Mouse (Mus musculus) B cell, adult 2 months (primary cell): Measurements from ENCODE around the gene Tnfsfm13.
A peak's percentile ranks its signal among the peaks of the same experiment; 100 is the strongest.

Source experiments
- DNase-seq, 2 experiments: peaks; one replicate each; pipeline ENCODE4 v3.0.0; 2022

The Tnfsfm13 gene

DNA sequence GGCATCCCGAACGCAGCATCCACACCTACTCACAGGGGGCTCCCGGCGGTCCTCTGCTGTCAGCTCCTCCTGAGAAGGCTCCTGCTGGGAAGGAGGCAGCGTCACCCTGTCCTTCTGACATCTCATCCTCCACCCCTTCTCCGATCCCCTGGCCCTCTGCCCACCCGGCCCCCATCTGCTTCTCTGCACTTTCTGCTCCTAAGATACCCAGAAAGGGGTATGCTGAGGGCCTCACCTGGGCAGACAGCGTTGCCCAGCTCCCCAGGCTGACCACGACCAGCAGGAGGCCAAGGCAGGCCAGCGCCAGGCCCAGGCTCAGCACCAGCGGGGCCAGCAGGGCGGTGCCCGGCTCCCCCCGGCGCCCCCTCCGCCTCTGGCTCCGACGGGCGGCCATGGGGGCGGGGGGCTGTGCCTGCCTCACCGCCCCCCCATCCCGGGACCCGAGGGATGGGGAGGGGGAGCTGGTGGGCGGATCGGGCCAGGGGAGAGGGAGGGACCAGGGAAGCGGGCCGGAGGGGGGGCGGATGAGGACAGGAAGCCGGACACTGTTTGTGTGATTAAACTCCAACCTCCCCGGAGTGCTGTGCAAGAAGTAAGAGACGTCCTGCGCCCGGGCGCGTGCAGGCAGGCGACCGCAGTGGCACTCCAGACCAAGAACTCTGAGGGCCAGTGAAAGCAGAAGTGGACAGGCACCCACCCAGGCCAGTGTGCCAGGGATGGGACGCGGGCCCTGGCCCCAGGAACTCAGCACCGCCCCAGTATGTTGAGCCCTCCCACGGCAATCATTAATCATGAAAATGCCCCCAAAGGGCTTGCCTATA is at the start of gene Tnfsfm13, which contains the start of gene Tnfsf12:
Gene Tnfsfm13 (minus strand): TSS at position 738 of the 821 bp plus-strand sequence.
Gene Tnfsf12 (minus strand): TSS at position 489 of the 821 bp plus-strand sequence.
- peak in 1 of 2 experiments; percentile 9 for DNase-seq

DNA sequence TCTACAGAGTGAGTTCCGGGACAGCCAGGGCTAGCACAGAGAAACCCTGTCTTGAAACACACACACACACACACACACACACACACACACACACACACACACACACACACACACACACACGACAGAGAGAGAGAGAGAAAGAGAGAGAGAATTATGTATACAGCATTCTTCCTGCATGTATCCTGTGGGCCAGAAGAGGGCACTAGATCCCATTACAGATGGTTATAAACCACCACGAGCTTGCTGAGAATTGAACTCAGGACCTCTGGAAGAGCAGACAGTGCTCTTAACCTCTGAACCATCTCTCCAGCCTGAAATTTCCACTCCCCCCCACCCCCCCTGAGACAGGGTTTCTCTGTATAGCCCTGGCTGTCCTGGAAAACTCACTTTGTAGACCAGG is 35.5 kb upstream of the Tnfsfm13 start:
- peak; percentile 16 to 28 for DNase-seq

DNA sequence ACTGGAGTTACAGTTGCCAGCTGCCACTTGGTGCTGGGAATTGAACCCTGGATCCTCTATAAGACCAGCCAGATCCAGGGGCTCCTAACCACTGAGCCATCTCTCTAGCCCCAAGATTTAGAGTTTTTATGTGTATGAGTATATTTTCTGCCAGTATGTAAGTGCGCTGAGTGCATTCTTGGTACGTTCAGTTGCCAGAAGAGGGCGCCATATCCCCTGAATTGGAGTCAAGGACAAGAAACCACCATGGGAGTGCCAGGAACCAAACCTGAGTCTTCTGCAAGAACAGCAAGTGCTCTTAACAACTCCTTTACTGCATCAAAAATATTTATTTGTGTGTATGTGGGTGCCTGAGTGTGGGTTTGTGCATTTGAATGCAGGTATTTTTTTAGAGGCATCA is 33.2 kb upstream of the Tnfsfm13 start:
- peak; percentile 81 to 83 for DNase-seq

DNA sequence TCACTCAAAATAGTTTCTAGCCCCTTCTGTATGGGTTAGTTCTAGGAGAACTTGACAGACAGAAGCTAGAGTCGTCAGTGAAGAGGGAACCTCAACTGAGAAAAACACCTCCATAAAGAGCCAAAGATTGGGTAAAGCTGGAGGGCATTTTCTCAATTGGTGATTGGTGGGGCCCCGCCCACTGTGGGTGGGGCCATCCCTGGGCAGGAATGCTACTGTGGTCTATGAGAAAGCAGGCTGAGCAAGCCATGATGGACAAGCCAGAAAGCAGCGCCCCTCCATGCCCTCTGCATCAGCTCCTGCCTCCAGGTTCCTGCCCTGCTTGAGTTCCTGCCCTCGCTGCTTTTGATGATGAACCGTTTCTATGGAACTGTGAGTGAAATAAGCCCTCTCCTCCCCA is 30.1 kb upstream of the Tnfsfm13 start:
- no peak for DNase-seq

DNA sequence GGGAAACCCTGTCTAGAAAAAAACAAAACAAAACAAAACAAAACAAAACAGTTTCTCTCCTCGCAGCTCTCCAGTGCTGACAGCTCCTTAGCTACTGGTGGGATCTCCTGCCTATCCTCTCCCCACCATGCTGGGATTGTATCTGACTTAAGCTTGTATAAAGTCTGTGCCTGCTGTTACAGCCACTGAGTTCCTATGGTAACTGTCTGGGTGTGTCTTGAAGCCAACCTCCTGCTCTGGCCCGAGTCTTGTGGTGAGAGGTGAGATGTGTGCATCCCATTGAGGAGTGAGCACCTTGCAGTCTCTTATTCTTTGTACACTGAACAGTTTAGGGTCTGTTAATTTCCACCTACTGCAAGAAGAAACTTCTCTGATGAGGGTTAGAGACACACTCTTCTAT is 27.2 kb upstream of the Tnfsfm13 start:
- no peak for DNase-seq

DNA sequence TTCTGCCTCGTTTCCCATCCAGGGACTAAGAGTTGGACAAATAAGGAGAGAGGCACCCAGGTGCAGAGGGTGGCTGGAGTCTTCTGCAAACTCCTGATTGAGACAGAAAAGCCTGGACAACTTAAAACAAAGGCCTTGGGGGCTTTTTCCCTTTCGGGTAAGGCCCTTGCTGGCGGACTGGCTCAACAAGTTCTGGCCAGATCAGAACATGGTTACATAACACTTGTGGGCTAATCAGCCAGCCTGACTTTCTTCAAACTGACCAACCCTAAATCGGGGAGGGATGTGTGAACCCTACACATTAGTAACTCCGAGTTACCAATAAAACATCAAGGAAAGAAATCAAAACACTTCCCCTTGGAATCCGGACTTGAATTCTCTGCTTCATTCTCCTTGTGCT is 25.0 kb upstream of the Tnfsfm13 start:
- no peak for DNase-seq

DNA sequence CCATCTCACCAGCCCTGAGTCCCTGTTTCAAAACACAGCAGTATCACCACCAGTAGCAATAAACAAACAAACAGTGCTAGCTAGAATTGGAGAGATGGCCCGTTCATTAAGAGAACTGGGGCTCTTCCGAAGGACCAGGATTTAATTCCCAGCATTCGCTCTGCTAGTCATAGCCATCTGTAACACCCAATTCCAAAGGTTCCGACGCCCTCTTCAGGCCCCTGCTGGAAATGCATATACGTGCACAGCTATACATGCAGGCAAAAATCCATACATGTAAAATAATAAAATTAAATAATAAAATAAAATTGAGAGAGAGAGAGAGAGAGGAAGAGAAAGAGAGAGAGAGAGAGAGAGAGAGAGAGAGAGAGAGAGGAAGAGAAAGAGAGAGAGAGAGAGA is 23.5 kb upstream of the Tnfsfm13 start:
- DNase-seq = no peak

DNA sequence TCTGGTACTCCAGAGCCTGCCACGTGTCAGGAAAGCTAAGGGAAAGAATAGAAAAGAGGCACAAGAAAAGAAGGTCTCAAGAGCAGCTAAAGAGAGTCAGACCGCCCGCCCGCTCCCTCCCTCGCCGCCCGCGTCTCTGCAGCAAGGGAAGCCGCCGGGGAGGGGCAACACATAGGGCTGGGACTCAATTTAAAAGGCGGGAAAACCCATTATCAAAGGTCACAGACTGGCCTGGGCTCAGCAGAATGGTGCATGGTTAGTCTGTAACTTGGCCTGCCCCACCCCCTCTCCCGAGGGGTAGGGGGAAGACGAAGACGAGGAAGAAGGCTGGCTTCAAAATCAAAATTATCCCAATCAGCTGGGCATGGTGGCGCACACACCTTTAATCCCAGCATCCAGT is 22.8 kb upstream of the Tnfsfm13 start:
- DNase-seq = no peak

DNA sequence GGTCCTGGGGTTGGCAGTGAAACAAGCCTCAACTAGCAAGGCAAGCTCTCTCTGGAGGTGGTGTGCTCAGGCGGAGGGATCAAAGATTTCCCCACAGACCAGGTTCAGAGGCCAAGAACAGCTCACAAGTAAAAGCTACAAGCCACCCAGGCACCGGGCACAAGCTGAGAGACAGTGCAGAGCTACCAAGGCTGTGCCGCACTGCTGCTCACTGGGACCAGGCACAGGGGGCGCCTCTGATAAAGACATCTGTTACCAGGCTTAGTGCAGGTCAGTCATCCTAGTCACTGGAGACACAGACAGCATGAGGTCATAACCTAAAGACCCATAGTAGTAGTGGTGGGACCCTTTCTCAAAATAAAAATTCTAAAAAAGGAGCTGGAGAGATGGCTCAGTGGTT is 21.1 kb upstream of the Tnfsfm13 start:
- DNase-seq = no peak

DNA sequence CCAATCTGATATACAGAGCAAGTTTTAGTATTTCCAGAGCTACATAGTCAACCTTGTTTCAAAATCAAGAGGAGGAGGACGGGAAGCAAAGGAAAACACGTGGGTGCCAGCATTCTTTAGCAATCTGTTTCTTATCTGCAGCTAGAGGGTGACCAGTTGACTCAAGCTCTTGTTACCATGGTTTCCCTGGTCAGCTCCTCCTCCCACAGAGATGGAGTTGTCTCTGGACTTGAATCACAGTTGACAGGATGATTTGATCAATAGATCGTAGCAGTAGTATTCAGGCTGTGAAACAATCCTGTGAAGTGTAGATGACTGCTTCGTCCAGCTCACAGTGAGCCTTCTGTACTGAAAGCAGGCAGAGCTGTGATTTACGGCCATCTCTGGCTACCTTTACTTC is 20.0 kb upstream of the Tnfsfm13 start:
- no peak for DNase-seq

DNA sequence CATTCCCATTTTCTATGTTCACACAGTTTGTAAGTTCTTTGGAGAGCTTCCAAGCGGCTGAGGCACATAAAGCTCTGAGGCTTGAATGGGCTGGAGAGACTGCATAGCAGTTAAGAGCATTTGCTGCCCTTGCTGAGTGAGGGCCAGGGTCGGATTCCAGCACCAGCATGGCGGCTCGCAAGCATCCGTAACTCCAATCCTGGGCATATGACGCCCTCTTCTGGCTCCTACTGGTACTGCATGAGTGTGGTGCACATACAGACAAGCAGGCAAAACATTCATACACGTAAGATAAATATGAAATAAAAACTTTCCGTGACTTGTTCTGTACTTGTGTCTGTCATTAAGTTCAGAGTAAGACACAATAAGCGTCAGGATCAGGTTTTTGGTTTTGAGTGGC is 19.6 kb upstream of the Tnfsfm13 start:
- DNase-seq = peak; percentile 54 to 58

DNA sequence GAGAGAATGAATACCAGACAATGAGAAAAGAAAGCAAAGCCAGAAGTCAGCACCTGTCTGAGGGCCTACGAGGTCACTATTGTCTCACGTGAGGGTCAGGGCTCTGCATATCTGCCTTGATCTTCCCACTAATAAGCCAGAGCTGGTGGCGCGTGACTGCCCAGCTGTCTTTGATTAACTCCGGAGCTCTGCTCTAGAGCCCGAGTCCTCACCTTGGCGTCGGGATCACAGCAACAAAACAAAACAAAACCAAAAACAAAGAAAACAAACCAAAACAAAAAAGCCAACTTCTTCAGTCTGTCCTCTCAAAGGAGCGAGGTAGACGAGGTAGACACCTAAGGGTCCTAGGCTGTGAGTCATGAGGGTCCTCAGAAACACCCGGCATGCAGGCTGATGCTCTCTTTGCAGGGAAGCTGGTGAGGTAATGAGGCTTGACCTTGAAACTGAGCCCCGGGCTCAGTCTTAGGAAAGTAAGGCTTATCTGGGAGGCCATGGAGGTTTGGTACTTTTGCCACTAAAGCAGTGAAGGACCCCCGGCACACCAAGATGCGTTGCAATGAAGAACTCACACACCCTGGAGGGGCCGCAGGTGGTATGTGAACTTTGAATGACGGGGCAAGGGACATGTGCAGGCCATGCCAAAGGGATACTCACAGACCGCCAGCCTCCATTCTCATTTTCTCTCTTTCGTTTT is 18.9 kb upstream of the Tnfsfm13 start:
- DNase-seq = no peak

DNA sequence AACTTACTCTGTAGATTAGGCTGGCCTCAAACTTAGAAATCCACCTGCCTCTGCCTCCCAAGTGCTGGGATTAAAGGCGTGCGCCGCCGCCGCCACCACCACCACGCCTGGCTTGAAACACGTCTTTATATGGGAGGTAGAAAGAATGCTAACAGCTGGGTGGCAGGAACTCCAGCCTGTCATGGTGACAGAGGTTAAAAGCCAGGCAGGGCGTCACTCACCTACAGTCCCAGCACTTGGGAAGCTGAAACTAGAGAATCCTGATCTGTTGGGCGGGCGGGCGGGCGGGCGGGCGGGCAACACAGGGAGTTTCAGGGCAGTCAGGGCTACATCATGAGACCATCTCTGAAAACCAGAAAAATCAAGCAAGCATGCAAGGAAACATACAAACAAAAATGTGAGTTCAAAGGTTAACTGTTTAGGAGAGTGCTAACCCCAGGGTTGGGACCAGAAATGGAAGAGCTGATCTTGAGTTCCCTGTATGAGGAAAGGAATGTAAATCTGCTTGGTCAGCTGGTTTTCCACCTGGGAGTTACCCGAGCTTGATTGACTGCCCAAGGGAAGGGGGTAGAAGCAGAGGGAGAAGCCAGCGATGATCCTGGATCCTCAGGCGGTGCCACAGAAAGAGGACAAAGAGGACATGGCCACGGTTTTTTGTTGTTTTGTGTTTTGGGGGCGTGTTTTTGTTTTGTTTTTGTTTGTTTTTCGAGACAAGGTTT is 17.2 kb upstream of the Tnfsfm13 start:
- no peak for DNase-seq

DNA sequence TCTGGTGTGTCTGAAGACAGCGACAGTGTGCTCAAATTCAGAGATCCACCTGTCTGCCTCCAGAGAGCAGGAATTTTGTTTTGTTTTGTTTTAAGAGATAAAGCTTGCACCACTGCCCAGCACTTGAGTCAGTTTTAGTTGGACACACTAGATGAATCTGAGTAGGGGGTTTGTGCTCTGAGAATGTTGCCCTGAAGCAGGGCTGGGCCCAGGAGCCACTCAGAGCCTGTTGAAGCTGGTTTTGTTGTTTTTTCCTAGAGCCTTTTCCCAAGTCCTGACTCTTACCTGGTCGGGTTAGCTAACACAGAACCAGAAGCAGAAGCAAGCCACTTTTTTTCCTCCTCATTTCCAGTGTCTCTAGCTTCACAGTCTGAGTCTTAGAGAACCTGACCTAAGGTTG is 15.2 kb upstream of the Tnfsfm13 start:
- DNase-seq = no peak

DNA sequence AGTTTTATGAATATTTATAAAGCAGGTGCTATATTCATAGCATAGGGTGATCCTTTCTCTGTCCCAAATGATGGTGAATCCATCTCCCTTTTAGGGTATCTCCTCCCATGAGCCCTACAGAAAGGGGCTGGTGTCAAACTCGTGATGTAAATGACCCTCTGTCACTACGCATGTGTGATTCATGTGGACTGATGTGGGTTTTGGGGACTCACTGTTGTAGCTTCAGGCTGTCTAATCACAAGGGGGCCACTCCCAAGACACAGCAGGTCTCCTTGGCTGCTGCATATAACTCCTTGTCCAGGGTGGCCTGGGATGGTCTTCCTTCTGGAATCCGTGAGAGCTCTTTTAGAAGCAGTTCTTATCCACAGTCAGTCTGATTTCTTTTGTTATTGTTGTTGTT is 14.6 kb upstream of the Tnfsfm13 start:
- DNase-seq = no peak

DNA sequence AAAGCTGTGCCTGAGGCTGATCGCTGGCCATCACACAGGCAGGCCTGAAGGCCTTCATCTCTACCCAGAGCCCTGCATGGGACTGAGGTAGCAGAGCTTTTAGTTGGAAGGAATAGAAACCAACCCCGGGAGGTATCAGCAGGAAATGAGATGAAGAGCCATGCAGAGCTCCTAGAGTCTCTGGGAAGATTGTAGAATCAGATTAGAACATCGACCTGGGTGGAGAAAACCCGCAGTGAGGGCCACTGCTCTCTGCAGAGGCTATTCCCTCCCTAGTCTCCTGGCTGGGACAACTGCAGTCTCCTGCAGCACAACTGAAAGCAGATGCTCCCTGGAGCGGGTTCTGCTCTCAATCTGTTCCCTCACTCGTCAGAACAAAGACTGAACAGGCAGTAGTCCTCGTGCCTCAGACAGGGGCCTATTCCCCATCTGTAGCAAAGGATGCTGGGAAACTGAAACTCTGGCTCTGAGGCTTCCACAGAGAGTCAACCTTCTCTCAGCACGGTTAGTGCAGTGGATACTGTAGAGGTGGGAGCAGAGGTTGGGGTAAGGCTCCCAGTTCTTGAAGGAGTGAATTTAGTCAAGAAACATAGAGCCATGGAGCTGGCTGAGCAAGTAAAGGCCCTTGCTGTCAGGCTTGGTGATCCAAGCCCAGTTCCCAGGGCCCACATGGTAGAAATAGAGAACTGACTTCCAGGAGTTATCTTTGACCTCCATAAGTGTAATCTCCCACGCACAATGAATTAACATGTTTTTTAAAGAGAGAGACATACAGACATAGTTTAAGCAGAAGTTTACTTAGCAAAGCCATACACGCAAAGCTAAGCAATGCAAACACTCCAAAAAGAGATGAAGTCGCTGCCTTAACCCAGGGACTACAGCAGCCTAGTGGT is 13.9 kb upstream of the Tnfsfm13 start:
- DNase-seq = no peak

DNA sequence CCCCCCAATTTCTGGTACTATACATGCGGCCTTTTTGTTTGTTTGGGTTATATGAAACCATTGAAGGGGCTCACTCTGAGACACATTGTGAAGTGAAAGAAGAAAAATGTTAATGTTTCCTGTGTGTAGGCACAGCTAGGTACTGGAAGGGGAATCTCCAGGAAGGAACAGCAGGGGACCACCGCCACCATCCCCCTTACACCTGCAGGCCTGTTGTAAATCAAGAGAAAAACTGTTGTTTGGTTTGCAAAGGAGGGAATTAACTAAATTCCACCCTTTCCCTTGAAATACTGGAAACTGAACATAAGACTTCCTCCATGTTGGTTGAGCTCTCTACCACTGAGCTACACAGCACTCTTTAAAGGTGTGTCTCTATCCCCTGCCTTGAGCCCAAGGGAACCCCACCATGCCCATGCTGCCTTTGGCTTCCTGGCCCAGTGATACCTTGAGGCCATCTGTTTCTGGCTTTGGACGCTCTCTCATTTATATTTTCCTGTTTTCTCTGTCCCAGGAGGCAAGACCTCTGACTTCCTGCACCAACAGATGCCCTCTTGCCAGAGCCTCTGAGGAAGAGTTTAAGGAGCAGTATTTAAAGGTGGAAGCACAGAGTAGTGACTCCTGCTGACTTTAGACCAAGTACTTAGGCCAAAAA is 12.8 kb upstream of the Tnfsfm13 start:
- no peak for DNase-seq

DNA sequence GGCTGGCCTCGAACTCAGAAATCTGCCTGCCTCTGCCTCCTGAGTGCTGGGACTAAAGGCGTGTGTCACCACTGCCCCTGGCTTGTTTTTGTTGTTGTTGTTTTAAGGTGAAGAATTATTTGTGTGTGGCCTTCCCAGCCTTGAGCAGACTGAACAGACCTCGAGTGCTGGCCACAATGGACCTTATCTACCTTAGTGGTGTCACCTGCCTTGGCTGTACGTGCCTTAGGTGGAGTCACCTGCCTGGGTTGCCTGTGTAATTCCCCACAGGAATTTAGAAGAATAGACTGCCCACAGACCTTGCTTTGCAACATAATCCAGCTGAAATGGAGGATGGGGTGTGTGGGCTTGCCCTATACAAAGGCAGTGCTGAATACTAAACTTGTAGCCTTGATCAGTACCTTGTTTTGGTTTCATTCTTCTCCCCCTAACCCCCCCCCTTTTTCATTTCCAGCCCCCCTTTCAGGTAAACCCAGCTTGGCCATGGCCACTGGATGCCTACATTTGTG is 12.0 kb upstream of the Tnfsfm13 start:
- no peak for DNase-seq

DNA sequence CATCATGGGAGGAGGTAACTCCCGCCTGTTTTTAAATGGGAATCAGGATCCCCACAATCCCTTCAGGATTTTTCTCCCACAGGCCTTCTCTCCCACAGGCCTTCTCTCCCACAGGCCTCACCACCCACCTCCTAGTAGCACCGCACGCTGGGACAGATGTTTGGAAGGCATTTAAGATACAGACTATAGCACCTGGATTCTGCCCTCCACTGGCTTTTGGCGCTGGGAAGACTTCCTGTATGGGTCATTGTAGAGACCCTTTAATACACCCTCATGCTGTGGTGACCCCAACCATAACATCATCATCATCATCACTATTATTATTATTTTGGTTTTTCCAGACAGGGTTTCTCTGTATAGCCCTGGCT is 11.6 kb upstream of the Tnfsfm13 start:
- DNase-seq = no peak

DNA sequence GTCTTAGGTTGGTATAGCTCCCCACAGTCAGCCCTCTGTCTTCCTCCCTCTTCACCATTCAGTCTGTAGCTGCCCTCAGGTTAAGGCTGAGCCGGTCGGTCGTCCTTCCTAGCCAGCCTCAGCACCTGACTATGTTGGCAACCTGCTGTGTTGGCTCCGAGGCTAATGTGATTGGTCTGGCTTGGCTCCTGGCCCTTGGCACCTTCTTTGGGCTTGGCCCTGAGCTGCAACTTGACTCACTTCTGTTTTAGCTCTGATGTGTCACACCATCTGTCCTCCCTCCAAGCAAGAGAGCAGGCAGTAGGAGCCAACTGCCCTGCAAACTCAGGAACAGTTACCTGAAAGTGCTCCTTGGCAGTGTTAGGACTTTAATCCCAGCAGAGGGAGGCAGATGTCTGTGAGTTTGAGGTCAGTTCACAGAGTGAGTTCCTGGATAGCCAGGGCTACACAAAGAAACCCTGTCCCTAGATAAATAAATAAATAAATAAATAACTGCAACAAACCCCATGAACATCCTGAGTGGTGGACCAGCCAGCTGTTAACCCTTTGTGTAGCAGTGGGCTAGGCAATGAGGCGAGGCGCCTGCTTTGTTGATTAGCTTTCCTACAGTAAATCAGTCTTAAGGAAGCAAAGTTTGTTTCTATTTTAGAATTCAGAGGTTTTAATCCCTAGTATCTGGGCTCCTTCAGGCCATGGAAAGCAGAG is 11.0 kb upstream of the Tnfsfm13 start:
- no peak for DNase-seq

DNA sequence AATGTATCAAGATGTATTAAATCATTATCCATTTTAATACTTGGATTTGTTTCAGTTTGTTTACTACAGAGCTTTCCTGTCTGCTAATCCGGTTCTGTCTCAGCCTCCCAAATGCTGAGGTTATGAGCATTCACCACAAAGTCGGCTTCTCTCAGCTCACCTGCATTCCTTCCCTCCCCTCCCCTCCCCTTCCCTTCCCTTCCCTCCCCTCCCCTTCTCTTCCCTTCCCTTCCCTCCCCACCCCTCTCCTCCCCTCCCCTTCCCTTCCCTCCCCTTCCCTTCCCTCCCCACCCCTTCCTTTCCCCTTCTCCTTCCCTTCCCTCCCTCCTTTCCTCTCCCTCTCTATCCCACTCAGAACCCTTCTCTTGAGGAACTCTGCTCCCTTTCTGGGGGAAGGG is 8.7 kb upstream of the Tnfsfm13 start:
- DNase-seq = no peak
